Mouse (Mus musculus): ENCODE measurements around the gene E2f3.

The E2f3 gene

DNA sequence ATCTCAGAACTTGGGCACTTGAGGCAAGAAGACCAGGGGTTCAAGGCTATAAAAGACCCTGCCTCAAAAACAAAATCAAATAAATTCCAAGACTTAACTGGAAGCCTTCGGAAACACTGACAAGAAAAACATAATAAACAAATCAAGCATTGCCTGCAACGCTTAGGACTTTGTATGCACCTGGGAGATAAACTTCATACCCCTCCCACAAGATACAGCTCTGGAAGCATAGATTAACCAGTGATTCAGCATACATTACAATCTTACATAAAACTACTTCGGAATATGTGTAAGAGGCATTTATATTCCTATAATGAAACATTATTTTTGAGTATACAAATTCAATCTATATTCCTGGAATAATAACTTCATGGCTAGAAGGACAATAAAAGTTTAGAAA lies 3.5 kb downstream of the E2f3 start:
- ATAC-seq (ENCODE audit: insufficient number of reproducible peaks, low FRiP score, low TSS enrichment), result no peak

- no peak for ATAC-seq (ENCODE audit: insufficient number of reproducible peaks, low FRiP score, low TSS enrichment)
Observed at GRCm38 (mm10) chr13:29979140-29979564, 6.7 kb downstream of the E2f3 start.

- ATAC-seq (ENCODE audit: insufficient number of reproducible peaks, low FRiP score, low TSS enrichment), result no peak
Observed at GRCm38 (mm10) chr13:29977358-29977757, 8.5 kb downstream of the E2f3 start.

- no peak for ATAC-seq (ENCODE audit: insufficient number of reproducible peaks, low FRiP score, low TSS enrichment)
Observed at GRCm38 (mm10) chr13:29974066-29974465, 11.8 kb downstream of the E2f3 start.

GRCm38 (mm10) chr13:29973610-29974009 lies 12.3 kb downstream of the E2f3 start:
- ATAC-seq (ENCODE audit: insufficient number of reproducible peaks, low FRiP score, low TSS enrichment), result no peak

DNA sequence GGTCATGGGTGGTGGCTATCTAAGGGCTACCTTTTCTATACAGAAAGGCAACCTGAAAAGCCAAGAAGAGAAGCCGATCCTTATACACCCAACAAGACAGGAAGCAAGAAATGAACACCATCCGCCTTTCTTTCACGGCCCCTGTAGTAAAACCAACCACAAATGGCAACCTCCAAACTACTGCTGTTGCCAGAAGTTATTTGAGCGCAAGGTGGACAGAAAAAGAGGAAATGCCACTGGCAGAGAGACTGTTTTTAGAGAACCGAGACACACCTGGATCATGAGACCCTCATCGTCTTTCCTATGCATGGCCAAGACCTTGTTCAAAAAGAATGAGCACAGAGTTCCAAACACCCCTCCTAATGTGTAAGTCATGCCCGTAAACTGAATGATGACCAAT lies 15.5 kb downstream of the E2f3 start:
- ATAC-seq (ENCODE audit: insufficient number of reproducible peaks, low FRiP score, low TSS enrichment), result no peak

DNA sequence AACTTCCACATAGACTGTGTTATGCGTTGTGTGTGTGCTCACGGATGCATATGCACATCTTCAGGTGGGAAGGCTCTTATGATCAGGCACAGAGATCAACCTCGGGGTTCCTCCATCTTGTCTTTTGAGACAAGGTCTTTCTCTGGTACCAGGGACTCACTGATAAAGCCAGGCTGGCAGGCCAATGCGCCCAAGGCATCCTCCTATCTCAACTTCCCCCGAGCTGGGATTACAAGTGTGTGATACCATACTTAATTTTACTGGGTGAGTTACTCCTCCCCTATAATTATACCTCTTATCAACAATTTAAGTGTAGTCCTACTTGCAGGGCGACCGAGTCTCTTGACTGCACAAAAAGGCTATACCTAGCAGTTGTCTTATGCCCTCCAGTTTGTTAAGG lies 17.2 kb downstream of the E2f3 start:
- ATAC-seq (ENCODE audit: insufficient number of reproducible peaks, low FRiP score, low TSS enrichment), result no peak

- no peak for ATAC-seq (ENCODE audit: insufficient number of reproducible peaks, low FRiP score, low TSS enrichment)
Observed at GRCm38 (mm10) chr13:29967367-29967766, 18.5 kb downstream of the E2f3 start.

DNA sequence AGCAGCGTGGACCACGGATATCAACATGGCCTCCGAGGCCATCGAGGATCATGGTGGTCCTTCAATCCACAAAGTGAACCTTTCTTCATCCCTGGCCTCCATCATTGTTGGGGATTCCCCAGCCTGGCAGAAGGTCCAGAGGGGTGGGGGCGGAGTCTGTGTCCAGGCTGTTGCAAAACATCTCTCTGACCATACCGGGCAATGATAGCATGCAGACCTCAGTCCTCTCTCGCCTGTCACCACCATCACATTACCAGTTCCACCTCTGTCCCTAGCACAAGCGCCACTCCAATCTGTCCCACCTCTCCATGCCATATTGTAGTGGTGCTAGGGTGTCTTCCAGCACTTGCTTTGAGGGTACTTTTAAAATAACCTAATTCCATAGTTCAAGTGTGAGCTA lies 18.9 kb downstream of the E2f3 start:
- ATAC-seq (ENCODE audit: insufficient number of reproducible peaks, low FRiP score, low TSS enrichment), result no peak

DNA sequence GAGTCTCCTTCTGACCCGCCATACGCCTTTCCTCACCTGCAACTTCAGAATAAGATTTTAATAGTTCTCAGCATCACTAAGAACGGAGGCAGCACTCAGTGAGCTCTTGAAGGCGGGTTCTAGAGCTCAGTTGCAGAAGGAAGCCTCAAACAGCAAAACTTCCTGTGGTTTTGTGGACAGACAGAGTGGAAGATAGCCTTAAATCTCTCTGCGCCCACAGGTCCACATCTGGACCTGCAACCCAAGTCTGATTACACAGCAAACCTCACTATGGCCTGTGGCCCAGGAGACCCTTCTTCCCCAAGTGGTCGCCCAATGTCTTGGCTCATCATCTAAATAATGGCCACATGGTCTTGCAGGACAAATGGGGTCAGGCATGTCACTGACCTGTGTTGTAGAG lies 21.8 kb downstream of the E2f3 start:
- ATAC-seq (ENCODE audit: insufficient number of reproducible peaks, low FRiP score, low TSS enrichment), result no peak

DNA sequence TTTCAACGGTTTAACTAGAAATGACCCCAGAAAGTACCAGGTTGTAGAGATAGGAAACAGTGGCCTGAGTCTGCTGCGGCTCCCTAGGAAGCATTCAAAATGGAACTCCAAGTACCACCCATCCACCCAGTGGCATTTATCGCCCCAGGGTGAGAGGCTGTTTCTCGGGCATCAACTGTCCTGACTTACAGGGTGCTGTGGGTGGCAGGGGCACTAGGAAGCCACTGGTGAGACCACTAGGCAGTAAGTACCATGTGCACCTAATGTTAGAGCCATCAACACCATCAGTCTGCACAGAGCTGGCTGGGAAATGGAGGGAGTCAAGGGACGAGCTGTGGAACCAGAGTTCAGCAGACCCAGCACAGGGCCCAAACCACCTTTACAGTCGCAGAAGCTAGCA lies 25.4 kb downstream of the E2f3 start:
- ATAC-seq (ENCODE audit: insufficient number of reproducible peaks, low FRiP score, low TSS enrichment), result no peak

- ATAC-seq (ENCODE audit: insufficient number of reproducible peaks, low FRiP score, low TSS enrichment), result no peak
Observed at GRCm38 (mm10) chr13:29957731-29958254, 28.1 kb downstream of the E2f3 start.

DNA sequence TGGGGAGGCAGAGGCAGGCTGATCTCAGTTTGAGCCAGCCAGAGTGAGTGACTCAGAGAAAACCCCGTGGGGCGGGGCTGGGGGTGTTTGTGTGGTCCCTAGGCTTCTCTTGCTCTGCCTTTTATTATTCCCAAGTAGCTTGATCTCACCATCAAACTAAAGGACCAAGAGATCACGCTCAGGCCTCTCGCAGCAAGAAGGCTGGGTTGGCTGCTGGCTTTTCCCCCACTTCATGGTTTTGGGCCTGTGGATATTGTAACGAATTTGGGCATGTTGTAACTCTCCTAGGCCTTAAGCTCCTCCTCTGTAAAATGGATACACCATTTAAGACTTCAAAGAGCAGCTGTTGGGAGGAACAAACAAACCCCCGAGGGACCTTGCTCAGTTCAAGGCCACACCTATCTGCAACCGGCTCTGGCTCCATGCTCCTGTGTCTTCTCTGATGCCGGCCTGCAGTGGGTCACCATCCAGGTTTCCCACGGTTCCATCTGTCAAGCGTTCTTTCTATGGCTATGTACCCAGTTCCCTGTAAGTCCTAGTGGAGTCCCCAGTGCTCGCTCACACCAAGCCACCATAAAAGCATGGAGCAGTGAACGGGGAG lies 28.9 kb downstream of the E2f3 start:
- ATAC-seq (ENCODE audit: insufficient number of reproducible peaks, low FRiP score, low TSS enrichment), result peak; percentile 81

- ATAC-seq (ENCODE audit: insufficient number of reproducible peaks, low FRiP score, low TSS enrichment), result no peak
Observed at GRCm38 (mm10) chr13:29955296-29955695, 30.6 kb downstream of the E2f3 start.

GRCm38 (mm10) chr13:29954741-29955140 lies 31.1 kb downstream of the E2f3 start:
- no peak for ATAC-seq (ENCODE audit: insufficient number of reproducible peaks, low FRiP score, low TSS enrichment)

DNA sequence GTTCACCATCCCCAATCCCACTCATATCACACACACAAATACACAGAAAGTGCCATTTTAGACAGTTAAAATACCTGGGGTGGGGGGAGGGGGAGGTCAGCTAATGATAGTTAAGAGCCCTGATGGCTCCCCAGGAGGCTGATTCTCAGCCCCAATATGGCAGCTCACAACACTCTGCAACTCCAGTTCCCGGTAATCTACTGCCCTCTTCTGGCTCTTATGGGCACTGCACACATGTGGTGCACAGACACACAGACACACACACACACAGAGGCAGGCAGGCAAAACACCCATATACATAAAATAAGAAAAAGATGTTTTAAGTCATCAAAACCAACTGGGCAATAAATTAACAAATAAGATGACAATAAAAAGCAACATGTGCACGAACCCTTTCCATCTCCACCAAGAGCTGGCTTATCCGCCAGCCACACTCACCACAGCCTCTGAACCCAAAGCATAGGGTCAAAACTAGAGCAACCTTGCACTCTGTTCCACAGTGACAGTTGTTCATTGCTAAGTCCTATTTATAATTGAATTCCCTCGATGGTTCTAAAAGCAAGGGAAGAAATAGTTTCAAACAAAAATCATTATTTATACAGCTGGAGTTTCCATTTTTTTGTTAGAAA lies 32.3 kb downstream of the E2f3 start:
- ATAC-seq (ENCODE audit: insufficient number of reproducible peaks, low FRiP score, low TSS enrichment), result no peak

DNA sequence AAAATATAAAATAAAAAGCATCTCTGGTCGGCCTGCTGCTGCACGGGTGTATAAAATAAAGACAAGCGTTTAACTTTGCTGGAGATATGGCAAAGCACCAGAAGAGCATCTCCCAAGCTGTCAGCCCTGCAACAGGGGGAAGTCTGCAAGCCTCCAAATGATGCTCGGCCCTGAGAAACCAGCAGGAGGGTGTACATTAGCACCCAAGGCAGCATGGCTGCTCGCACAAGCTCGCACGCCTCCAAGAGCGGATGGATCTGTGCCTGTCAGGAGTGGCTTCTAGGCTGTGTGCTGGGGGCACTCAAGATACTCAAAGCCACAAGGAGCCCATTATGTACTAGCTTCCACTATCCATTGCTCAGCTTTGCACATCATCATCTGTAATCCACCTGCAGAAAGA lies 39.8 kb downstream of the E2f3 start:
- ATAC-seq (ENCODE audit: insufficient number of reproducible peaks, low FRiP score, low TSS enrichment), result no peak

DNA sequence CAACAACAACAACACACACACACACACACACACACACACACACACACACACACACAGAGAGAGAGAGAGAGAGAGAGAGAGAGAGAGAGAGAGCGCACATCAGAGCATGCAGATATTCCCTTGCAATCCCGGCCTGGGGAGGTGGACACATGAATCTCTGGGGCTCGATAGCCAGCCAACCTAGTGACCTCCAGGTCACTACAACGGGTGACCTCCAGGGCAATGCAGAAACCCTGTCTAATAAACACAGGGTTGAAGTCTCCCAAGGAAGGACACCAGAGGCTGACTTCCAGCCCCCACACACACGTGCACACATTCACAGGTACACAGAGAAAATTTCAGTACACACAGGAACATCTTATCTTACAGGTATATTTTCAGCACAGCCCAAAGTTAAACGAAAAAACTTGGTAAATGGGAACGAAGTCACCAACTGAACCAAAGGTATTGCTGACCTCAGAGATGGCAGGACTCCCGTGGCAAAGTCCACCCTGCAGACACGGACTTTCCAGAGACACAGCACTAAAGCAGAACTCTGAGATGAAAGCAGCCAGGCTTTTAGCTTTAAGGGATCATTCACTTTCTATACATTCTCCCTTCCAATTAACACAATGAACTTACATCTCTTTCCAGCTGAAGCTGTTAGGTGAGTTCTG lies 40.8 kb downstream of the E2f3 start:
- no peak for ATAC-seq (ENCODE audit: insufficient number of reproducible peaks, low FRiP score, low TSS enrichment)

GRCm38 (mm10) chr13:29944493-29944892 lies 41.4 kb downstream of the E2f3 start:
- ATAC-seq (ENCODE audit: insufficient number of reproducible peaks, low FRiP score, low TSS enrichment), result no peak

DNA sequence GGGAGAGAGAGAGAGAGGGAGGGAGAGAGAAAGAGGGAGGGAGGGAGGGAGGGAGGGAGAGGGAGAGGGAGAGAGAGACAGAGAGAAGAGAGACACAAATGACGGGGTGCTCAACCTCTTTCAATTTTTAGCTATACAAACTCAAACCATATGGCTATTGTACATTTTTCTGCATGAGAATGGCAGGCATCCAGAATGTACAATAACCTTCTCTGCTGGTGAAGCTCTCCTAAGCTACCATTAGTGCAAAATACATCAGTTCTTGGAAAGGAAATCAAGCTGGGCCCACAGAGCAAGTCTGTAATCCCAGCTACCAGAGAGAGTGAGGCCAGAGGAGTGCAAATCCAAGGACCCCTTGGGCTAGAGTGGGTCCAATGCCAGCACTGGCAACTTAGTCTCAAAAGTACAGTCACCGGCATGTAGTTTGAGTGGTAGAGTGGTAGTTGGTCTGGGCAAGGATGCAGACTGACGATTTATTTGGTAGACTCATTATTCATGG lies 42.3 kb downstream of the E2f3 start:
- no peak for ATAC-seq (ENCODE audit: insufficient number of reproducible peaks, low FRiP score, low TSS enrichment)

- ATAC-seq (ENCODE audit: insufficient number of reproducible peaks, low FRiP score, low TSS enrichment), result no peak
Observed at GRCm38 (mm10) chr13:29940071-29940470, 45.8 kb downstream of the E2f3 start.

GRCm38 (mm10) chr13:29939399-29939798 lies 46.5 kb downstream of the E2f3 start:
- no peak for ATAC-seq (ENCODE audit: insufficient number of reproducible peaks, low FRiP score, low TSS enrichment)
